Mouse (Mus musculus) ES-E14 (cell line): Measurements from ENCODE around the gene Fbxw4. TPM values are rescaled to one million over a fixed set of nuclear protein-coding genes. Genes with fewer than 3 reads are reported as not detected.
A peak's percentile ranks its signal among the peaks of the same experiment; 100 is the strongest.

Experiments used
- DNase-seq: peaks from one replicate; pipeline ENCODE4 v3.0.0-alpha.2; 2013; ENCODE audit warnings: low read depth, low spot score
- H3K27ac ChIP-seq: 2 replicates; pipeline ENCODE4 v1.5.1; 2012; ENCODE audit warnings: low read depth, mild to moderate bottlenecking, low read length, moderate library complexity, mixed read lengths; ENCODE audit not compliant: poor library complexity, insufficient read depth, severe bottlenecking
- H3K36me3 ChIP-seq: 2 replicates; pipeline ENCODE4 v1.6.1; 2012; ENCODE audit warnings: mild to moderate bottlenecking, low read length, moderate library complexity, mixed read lengths; ENCODE audit not compliant: control insufficient read depth, poor library complexity, insufficient read depth, severe bottlenecking
- H3K4me1 ChIP-seq, 2 experiments: fragments of 150-350 bp in 1 of 2; sonication (generic) in 1 of 2; 2 replicates each; pipeline ENCODE4 v1.6.1; 2012; ENCODE audit warnings: low read length in 2 of 2, mild to moderate bottlenecking in 1 of 2, mixed read lengths in 1 of 2; ENCODE audit not compliant: control insufficient read depth in 2 of 2, insufficient read depth in 2 of 2, poor library complexity in 1 of 2
- H3K4me3 ChIP-seq, 2 experiments: fragments of 150-350 bp in 1 of 2; sonication (generic) in 1 of 2; 2 replicates each; pipeline ENCODE4 v1.5.1; 2012; ENCODE audit warnings: low read length in 2 of 2, low read depth in 1 of 2, mild to moderate bottlenecking in 1 of 2, mixed read lengths in 1 of 2; ENCODE audit not compliant: insufficient read depth in 1 of 2, poor library complexity in 1 of 2, severe bottlenecking in 1 of 2
- H3K9ac ChIP-seq: 2 replicates; pipeline ENCODE4 v1.6.1; 2012; ENCODE audit warnings: low read depth, mild to moderate bottlenecking, low read length, mixed read lengths; ENCODE audit not compliant: poor library complexity, insufficient read depth, severe bottlenecking
- H3K9me3 ChIP-seq: fragments of 150-350 bp; sonication (generic); 2 replicates; pipeline ENCODE4 v1.6.1; 2012; ENCODE audit warnings: low read depth, mild to moderate bottlenecking, low read length; ENCODE audit not compliant: control insufficient read depth, insufficient read depth
- CHD2 ChIP-seq: IDR thresholded peaks from 2 replicates; pipeline ENCODE4 v1.6.1; 2014; ENCODE audit warnings: mild to moderate bottlenecking, low read depth, low read length, inconsistent platforms
- HCFC1 ChIP-seq: IDR thresholded peaks from 2 replicates; pipeline ENCODE4 v1.6.1; 2012; ENCODE audit warnings: low read length, inconsistent platforms, borderline replicate concordance; ENCODE audit not compliant: insufficient read depth
- MAFK ChIP-seq: IDR thresholded peaks from 2 replicates; pipeline ENCODE4 v1.6.1; 2014; ENCODE audit warnings: mild to moderate bottlenecking, low read depth, low read length, inconsistent platforms; ENCODE audit not compliant: insufficient read depth
- ZC3H11A ChIP-seq: IDR thresholded peaks from 2 replicates; pipeline ENCODE4 v1.6.1; 2012; ENCODE audit warnings: low read depth, mild to moderate bottlenecking, inconsistent platforms, low read length, borderline replicate concordance
- ZNF384 ChIP-seq: IDR thresholded peaks from 2 replicates; pipeline ENCODE4 v1.6.1; 2012; ENCODE audit warnings: low read depth, low read length, inconsistent platforms
- in situ Hi-C, 2 experiments: fragments of 600-800 bp; cut with MboI; formaldehyde crosslinking; loops; one replicate each; pipeline ENCODE4 v1.15.1; 2025; ENCODE audit warnings: low sequenced_read_pairs in 2 of 2, inconsistent platforms in 1 of 2; ENCODE audit not compliant: unreplicated experiment in 2 of 2
- total RNA-seq: library from RNA; depleted of rRNA; stranded (reverse); fragments of 300-350 nt; gene quantifications from 2 replicates; pipeline ENCODE4 v1.2.3, GENCODE M21; 2012

Fbxw4 gene
- total RNA-seq, 1 experiment, result 6.3 TPM

- DNase-seq, result no peak
- H3K9ac ChIP-seq, result no peak overlapping the region
Observed at GRCm38 (mm10) chr19:45540657-45541408, 119.3 kb downstream of the Fbxw4 start.

GRCm38 (mm10) chr19:45537505-45537904 is 122.6 kb downstream of the Fbxw4 start:
- DNase-seq, result peak; percentile 43

More at GRCm38 (mm10) chr19:45540657-45541408, 119.3 kb downstream of the Fbxw4 start:
- in situ Hi-C loops, result loop anchor here in 1 of 2 experiments (10.0 kb wide), 1 partner anchor 316 kb away; no protein-coding TSS in a partner anchor
- no peaks in the 10 kb centered on the region for H3K9me3 ChIP-seq
- no peak overlapping the region for H3K27ac ChIP-seq
- no peaks in the 10 kb centered on the region for H3K36me3 ChIP-seq
- TF ChIP-seq MAFK (no peak), HCFC1 (no peak), ZNF384 (no peak), CHD2 (no peak), ZC3H11A (no peak)
- peak overlapping the region; percentile 46 to 67; a peak in 3 of 4 replicates for H3K4me3 ChIP-seq
- H3K4me1 ChIP-seq, result peaks cover 0 to 2% of the 10 kb centered on the region in 2 experiments; a peak in 1 of 4 replicates

GRCm38 (mm10) chr19:45535929-45536328 is 124.2 kb downstream of the Fbxw4 start:
- TF ChIP-seq ZC3H11A (no peak), MAFK (no peak), ZNF384 (no peak), CHD2 (no peak), HCFC1 (no peak)
- in situ Hi-C loops, result no loop called here
- no peak overlapping the region for H3K9ac ChIP-seq

More at GRCm38 (mm10) chr19:45537505-45537904, 122.6 kb downstream of the Fbxw4 start:
- in situ Hi-C loops, result no loop called here
- no peak overlapping the region for H3K27ac ChIP-seq
- no peaks in the 10 kb centered on the region for H3K36me3 ChIP-seq
- TF ChIP-seq ZNF384 (no peak), ZC3H11A (no peak), MAFK (no peak), CHD2 (no peak), HCFC1 (no peak)
- peaks cover 0 to 2% of the 10 kb centered on the region in 2 experiments; a peak in 1 of 4 replicates for H3K4me1 ChIP-seq
- H3K4me3 ChIP-seq, result no peak overlapping the region
- H3K9ac ChIP-seq, result no peak overlapping the region
- no peaks in the 10 kb centered on the region for H3K9me3 ChIP-seq

GRCm38 (mm10) chr19:45535214-45535735 is 124.8 kb downstream of the Fbxw4 start:
- Histone ChIP-seq H3K36me3 (no peaks in the 10 kb centered on the region; the same call in 1 of the 2 replicates), H3K9me3 (no peaks in the 10 kb centered on the region), H3K9ac (no peak overlapping the region), H3K27ac (no peak overlapping the region), H3K4me1 (peaks cover 0 to 3% of the 10 kb centered on the region in 2 experiments; a peak in 1 of 4 replicates), H3K4me3 (no peak overlapping the region)
- in situ Hi-C loops, result no loop called here
- TF ChIP-seq MAFK (no peak), ZC3H11A (no peak), CHD2 (no peak), ZNF384 (no peak), HCFC1 (no peak)
- no peak for DNase-seq

More at GRCm38 (mm10) chr19:45535929-45536328, 124.2 kb downstream of the Fbxw4 start:
- H3K36me3 ChIP-seq, result no peaks in the 10 kb centered on the region
- peaks cover 0 to 2% of the 10 kb centered on the region in 2 experiments; a peak in 1 of 4 replicates for H3K4me1 ChIP-seq
- H3K4me3 ChIP-seq, result no peak overlapping the region
- no peak for DNase-seq
- H3K9me3 ChIP-seq, result no peaks in the 10 kb centered on the region
- H3K27ac ChIP-seq, result no peak overlapping the region
